Mouse (Mus musculus) embryonic fibroblast, embryonic 13.5 days (primary cell): ENCODE measurements at regions not wholly inside any gene's neighbourhood (a gene's known extent, or its start where the extent isn't known, plus 50 kb on each side); places are given as distances from the start of the nearest gene placed in this dataset.

ENCODE experiments used
- CTCF ChIP-seq: IDR thresholded peaks from 2 replicates; pipeline ENCODE4 v1.5.1; 2011; ENCODE audit warnings: mild to moderate bottlenecking, control low read depth, low read length, moderate library complexity, borderline replicate concordance; ENCODE audit not compliant: insufficient read depth
- POLR2A ChIP-seq: IDR thresholded peaks from 2 replicates; pipeline ENCODE4 v1.6.1; 2011; ENCODE audit warnings: low read depth, mild to moderate bottlenecking, control low read depth, low read length, moderate library complexity

GRCm38 (mm10) chr2:174015283-174015682 lies 60.8 kb upstream of the Stx16 start:
- TF ChIP-seq POLR2A (no peak), CTCF (no peak)
